1 mouse cellular context compared by ENCODE assay signal in genomic region chr14:20641438-20641875, GRCm38 (mm10).
TF ChIP-seq lines count a peak whose summit lies in the region.

No protein-coding gene starts in this region.

TF ChIP-seq in CH12.LX, 34 proteins besides CTCF, POLR2A, EP300 and RAD21 (continued from another document):
- TF ChIP-seq IRF4 (IDR thresholded peaks at IDR 0.05; ENCODE audit: low read depth, low read length): no peak
- peak; percentile 77; the same call in 1 of the 2 replicates for TF ChIP-seq CHD1 (IDR thresholded peaks at IDR 0.05; ENCODE audit: low read depth, low read length)
